Mouse (Mus musculus): ENCODE measurements around the gene Hmcn2. TPM values are rescaled to one million over a fixed set of nuclear protein-coding genes. Genes with fewer than 3 reads are reported as not detected.

Hmcn2 gene
- total RNA-seq, 4 experiments from 2014 or later = 14.5 to 18.4 (median 17.5) TPM

GRCm38 (mm10) chr2:31508851-31509250, 194.6 kb downstream of the Hmcn2 start:
- no peak for DNase-seq (ENCODE audit: low spot score in 2 of 2)

Other genes starting within 250 kb of the Hmcn2 start
- 1 to 10 TPM; 4.1 to 10.0 (median 7.6) TPM for gene Fnbp1, start 172.4 kb upstream of the Hmcn2 start, total RNA-seq (2022)
- gene Gpr107, start 162.1 kb upstream of the Hmcn2 start, total RNA-seq (2022) = 10 to 100 TPM; 23.1 to 26.2 (median 24.2) TPM
- 1 to 10 TPM; 5.6 to 7.9 (median 6.2) TPM for gene Ncs1, start 68.6 kb upstream of the Hmcn2 start, total RNA-seq (2022)
- gene Ass1, start 155.8 kb downstream of the Hmcn2 start, total RNA-seq (2022) = 1 to 10 TPM; 2.4 to 4.4 (median 3.3) TPM